Mouse (Mus musculus) left cerebral cortex, adult 8-10 months (tissue): ENCODE results near the gene Kti12. TPM values are rescaled to one million over a fixed set of nuclear protein-coding genes. Genes with fewer than 3 reads are reported as not detected.

Experiments
- DNase-seq, 2 experiments: peaks; one replicate each; pipeline ENCODE4 v3.0.0; 2022; ENCODE audit warnings: low spot score in 2 of 2
- total RNA-seq, 4 experiments: library from RNA; stranded (reverse); gene quantifications; 2 replicates each; pipeline ENCODE4 v1.2.4; 2022

The Kti12 gene
- total RNA-seq: 10 to 100 TPM; 15.0 to 16.4 (median 15.7) TPM

DNA sequence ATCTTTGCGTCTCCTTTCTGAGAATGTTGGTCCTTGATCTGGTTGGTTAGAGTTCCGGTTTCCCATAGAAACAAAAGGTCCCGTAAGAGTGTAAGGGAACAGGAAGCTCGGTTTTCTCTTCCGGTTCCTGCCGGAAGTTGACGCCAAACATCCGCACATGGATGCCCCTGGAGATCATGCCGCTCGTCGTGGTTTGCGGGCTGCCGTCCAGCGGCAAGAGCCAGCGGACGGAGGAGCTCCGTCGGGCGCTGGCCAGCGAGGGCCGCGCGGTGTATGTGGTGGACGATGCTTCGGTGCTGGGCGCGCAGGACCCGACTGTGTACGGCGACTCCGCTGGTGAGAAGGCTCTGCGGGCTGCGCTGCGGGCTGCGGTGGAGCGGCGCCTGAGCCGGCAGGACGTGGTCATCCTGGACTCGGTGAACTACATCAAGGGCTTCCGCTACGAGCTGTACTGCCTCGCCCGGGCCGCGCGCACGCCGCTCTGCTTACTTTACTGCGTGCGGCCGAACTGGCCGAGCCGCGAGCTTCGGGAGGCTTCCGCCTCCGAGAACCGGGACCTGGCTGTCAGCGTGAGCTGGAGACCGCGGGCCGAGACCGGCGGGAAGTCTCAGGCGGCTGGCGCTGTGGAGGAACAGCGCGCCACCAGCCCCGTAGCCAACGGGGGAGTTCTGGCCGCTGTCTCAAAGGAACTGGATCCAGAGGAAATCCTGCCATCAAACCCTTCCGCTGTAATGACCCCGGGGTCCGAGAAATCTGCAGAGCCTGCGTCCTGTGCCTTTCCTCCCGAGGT is at the start of gene Kti12:
Gene Kti12, plus strand, starts transcription at position 71 of the 790 bp plus-strand sequence.
- peak; percentile 69 to 71 for DNase-seq

DNA sequence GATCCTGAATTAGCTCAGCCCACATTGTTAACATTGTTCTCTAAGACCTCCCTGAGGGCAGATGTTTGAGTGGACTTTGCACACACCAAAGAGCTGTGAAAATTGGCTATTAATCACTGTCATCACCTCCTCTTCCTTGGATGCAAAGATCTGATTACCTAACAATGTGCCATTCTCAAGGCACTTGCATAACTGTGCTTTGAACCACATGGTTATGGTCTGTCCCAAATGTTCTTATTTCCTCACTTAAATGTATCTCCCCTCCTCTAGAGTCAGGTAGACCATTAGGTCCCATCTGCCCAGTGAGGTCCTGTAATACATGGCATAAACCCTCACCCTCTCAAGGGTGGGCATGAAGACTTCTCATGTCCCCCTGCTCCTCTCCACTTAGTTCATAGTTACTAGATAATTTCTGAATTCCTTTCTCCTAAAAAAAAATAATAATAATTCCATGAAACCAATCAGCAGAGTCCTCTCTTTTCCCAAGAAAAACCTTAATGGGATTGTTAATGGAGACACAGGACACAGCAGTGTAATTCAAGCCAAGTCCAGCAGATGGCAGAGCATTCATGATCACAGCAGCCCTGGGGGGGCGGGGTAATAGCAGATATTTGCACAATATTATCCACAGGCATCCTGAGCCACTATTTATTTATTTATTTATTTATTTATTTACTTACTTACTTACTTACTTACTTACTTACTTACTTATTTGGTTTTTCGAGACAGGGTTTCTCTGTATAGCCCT is 49.3 kb upstream of the Kti12 start:
- DNase-seq: peak in 1 of 2 experiments; percentile 29

DNA sequence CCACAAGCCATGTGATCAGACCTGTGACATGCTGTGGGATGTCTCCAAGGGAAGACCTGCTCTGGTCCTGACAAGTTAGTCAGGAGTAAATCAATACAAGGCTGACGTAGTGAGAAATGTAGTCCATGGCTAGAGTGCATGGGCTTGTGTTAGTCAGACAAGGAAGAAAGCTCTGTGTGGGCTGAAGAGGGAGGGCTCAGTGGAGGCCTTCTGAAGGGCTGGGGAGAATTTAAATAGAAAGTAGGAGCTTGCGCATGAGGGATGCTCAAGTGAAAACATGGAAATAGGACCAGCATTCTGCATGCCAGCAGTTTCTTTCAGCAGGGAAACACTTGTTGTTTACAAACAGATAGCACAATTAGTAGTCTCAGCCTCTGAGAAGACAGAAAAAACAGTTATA is 44.0 kb upstream of the Kti12 start:
- no peak for DNase-seq

DNA sequence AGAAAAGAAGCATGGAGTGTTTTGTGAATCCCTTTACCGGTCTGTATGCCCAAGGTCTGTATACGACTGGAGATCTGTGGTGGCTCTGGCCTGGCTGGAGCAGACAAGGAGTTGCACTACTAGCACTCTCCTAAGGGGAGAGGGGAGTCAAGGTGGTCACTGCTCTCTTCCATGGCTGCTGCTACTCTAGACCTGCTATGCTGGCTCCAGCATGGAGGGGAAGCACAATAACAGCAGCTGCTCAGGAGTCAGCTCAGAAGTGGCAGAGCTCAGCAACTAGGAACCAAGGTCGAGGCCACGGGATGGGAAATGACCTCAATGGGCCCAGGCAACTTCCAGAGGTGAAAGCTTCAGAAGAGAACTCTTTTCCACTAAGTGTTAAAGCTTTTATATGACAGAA is 36.4 kb upstream of the Kti12 start:
- no peak for DNase-seq

DNA sequence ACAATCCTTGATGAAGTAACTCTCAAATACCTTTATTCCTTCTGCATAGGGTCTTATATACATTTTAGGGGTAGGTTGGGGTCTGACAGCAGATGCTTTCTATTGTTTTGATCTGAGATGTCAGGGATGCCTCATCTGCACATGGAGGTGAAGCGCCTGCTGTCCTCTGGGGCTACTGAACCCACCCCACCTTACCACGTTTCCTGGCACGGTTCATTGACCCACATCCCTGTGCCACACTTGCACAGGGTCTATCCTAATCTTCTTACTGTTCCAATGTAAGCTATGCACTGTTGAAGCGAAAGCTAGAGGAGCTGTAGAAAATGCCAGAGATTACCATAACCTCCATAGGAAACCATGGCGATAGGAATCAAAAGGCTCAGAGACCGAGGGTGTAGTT is 36.0 kb upstream of the Kti12 start:
- DNase-seq: no peak

DNA sequence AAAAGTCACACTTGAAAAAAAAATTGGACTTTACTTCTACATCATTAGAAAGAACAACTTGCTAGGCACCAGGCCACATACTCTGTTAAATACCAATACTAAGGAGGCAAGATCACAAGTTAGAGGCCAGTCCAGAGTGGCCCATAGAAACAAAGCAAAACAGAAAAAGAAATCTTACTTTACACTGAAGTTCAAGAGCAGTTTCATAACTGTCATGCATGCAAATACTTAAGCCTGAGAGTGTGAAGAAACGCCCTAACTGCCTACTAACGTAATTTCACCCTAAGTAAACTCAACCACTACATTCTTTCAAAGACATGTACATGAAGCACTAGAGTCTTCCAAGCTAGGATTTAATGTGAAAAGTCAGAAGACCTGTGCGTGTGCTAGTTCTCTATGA is 21.9 kb upstream of the Kti12 start:
- no peak for DNase-seq

DNA sequence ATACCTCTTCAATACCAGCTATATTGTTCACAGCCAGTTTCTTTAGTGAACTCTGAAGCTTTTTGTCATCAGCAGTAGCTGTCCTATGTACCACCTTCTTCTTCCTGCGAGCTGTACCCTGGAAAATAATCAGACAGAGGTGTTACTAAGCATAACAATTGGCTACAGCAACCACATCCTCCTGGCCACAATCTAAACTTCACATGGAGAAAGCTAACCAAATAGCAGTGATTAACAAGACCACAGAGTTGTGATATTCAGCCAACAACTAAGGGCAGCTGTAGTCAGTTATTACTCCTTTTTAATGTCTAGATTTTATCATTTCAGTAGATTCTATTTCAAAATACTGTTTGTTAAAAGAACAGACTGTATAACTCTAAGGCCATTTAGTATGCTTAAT is 21.5 kb upstream of the Kti12 start:
- DNase-seq: no peak

DNA sequence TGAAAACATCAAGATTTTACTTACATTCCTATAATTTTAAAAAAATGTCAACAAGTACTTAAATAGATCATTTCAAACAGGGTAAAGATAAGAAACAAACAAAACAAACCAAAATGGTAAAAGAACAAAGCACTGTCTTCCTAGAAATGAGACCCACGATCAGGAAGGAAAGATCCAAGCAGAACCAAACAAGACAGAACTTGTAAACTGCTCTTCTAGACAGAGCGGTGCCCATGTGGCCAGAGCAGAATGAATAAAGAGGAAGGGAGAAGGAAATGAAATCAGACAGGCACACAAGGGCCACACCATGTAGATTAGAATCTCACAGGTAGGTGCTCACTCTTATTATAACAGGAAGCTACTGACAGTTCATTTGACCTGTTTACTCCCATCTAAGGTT is 20.9 kb upstream of the Kti12 start:
- DNase-seq: no peak

DNA sequence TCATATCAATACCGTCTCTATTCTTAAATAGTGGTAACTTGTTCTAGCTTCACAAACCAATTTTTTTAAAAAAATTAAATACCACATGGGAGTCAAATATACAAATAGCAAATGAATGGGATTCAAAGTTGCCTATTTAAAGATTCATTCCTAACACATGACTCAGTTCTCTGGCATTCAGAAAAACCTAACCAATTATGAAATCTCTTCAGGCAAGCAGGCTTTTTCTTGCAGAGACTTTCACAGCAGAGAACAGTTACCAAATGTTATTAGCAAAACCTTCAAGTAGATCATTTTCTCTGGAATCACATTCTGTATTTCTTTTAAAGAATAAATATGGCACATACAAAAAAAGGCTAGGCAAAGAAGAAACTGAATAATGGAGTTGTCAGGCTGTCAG is 16.9 kb upstream of the Kti12 start:
- no peak for DNase-seq

DNA sequence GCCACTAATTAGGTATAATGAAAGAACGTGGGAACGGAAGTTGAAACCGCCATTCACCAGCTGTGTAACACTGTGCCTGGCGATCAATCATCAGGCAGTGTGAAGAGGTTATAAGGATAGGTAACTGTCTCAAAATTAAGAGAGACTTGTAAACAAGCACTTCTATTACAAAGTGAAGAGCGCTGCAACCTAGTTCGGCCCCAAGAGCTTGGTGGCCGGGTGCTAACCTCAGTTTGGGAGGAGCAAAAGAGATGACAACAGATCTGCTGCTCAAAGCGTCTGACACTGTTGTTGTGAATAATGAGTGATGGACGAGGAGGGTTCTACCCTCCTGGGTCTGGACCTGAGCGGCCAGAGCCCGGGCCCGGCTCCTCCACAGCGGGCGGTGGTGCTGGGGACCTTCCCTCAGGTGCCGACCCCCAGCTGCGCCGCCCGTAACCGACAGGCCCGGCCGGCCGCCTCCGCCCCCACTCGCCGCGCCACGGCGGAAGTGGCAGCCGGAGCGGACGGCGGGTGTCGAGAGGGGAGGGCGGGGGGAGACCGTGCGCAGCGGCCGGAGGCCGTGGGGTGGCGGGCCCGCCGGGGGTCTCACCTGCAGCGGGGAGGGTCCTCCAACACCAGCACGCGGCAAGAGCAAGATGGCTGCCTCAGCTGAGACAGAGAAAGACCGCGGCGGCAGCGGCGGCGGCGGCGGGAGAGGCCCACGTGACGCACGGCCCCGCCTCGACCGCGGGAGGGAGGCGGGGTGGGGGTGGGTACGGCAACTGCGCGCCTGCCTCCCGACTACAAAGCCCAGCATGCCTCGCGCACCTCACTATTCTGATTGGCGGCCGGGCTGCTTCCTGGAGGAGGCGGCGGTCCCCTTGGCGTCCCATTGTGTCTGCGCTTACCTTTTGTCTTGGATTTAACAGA is 14.4 kb upstream of the Kti12 start, which contains the start of gene Btf3l4:
Gene Btf3l4, minus strand, starts transcription at position 699 of the 912 bp plus-strand sequence.
- DNase-seq: peak; percentile 75 to 91

DNA sequence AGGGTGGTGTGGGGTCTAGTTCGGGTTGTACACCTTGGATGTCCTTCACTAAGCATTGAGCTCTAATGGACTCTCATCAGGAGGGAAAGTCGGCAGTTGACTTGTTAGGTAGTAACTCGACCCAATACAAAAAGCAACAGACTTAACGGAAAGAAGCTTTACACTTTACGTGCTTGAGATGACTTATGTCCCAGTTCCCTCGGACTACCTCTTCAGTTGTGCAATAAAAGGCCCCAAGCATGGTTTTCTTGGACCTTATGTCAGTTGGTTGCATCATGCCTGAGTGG is 13.8 kb upstream of the Kti12 start:
- no peak for DNase-seq

DNA sequence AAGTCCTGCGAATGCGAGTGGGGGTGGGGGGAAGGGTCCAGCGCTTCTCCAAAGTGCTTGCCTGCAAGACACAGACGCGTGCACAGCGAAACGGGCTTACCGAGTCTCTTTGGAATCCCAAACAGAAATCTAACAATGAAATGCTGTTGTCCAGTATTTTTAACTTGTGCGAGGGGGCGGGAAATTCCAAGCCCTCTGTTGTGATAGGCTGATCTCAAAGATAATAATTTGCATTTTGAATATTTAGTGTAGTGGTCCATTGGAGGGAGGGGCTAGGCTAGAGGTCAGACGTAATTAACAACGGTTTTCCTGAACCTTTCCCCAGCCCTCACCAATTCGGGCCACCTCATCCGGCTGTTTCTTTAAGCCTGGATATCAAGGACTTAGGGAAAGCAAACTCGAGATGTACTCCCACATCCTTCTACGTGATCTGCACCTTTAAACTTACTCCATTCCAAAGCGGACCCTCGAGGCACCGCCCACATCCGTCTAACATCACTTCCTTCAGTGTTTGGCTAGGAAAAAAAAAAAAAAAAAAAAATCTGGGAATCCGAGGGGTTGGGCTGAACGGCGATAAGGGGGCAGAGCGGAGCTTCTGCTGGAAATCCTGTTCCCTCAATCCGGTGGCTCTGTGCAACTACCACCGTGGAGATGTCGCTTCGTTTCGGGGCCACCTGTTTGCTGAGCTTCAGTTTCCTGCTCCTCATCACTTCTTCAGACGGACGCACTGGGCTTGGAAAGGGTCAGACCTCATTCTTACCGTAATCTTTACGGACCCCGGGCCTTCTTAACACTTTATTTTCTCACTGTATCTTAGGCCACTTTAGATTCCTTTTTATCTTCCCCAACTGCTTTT is 13.2 kb upstream of the Kti12 start, which contains the start of gene Txndc12:
Gene Txndc12, plus strand, starts transcription at position 487 of the 856 bp plus-strand sequence.
- peak; percentile 67 to 80 for DNase-seq

DNA sequence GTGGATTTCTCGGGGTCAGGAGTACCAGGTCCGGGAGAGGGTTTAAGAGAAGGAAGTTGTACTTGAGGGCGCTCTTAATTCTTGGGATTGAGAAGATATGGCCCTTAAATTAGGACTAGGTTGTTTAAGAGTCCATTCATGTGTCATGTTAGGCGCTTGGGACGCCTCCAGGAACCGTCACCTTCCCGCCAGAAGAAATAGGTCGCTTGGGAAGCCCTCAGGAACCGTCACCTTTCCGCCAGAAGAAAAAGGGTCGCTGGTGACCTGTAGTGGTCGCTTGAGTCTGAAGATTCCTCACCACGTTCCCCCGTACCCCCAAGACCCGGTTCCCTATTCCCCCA is 12.6 kb upstream of the Kti12 start:
- DNase-seq: no peak

DNA sequence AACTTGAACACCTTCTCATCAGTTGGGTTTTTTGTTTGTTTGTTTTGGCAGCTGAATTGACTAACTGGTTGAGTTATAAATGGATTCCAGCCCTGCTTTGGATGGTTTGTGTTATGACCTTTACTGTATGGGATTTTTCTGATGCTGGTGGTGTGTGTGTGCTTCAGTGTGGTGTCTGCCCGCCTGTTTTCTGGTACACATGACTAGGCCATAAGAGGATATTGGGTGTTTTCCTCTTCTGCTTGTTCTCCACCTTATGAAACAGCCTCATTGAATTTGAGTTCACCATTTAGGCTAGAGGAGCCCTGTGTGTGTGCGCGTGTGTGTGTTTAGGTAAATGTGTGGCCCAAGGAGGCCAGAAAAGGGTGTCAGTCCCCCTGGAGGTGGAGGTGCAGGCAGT is 12.1 kb upstream of the Kti12 start:
- DNase-seq: no peak

DNA sequence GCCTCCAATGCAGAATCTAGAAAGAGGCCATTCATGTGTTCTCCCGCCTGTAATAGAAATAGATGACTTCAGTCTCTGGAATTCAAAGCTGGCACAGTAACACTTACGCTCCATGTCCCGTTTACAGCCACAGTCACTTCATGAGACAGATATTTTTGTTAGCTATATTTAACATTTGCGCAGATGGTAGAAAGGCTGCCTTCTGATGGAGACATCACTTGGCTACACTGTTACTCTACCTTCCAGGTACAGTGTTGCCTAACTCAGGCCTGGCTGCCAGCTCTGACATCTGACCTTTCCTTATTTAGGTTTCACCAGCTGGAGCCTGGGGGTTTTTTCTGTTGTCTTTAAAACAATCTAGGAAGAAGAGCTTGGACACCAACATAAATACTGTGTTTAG is 9.6 kb upstream of the Kti12 start:
- peak in 1 of 2 experiments; percentile 48 for DNase-seq

DNA sequence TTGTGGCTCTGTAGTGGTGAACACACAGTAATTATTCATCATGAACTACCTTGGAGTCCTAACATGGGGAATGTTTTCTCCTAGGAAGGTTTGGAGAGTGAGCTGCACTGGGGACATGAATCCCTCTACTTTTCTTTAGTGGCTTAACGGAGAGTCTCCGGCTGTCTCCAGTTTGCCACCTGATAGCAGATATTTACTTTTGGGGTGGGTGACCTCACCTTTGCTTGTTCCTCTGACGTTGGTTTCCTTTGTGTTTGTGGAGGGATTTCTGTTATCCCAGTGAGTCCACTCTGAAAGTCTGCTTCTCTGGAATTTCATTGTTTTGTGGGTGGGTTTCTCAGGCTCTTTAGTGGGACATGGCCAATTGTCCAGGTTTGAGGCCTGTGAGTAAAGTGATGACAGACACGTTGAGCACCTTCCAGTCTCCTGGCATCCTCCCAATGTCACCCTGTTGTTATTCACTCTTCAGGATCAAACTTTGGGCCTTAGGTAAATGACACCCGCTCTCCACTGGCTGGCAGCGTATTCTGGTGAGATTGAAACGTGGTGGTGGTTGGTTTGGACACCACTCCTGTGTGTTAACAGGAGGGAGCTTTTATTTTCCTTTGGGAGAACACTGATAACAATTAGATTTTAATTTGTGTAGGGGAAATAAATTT is 5.5 kb upstream of the Kti12 start:
- no peak for DNase-seq

DNA sequence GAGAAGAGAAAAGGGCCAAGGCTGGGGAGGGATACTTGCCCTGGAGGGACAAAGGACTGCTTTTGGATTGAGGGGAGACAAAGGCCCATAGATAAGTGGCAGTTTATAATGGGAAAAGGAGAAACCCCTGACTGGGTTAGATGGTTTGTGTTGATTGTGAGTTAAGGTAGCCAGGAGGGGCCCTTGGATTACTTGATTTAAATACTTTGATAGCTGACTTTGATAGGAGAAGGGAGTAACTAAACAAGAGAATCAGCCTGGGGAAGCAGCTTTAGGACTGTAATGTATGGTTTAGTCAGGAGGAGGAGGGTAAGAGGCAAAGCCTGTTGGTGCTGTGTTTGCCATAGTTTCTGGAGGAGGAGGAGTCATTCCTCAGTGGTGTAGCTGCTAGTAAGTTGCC is 4.2 kb upstream of the Kti12 start:
- no peak for DNase-seq

DNA sequence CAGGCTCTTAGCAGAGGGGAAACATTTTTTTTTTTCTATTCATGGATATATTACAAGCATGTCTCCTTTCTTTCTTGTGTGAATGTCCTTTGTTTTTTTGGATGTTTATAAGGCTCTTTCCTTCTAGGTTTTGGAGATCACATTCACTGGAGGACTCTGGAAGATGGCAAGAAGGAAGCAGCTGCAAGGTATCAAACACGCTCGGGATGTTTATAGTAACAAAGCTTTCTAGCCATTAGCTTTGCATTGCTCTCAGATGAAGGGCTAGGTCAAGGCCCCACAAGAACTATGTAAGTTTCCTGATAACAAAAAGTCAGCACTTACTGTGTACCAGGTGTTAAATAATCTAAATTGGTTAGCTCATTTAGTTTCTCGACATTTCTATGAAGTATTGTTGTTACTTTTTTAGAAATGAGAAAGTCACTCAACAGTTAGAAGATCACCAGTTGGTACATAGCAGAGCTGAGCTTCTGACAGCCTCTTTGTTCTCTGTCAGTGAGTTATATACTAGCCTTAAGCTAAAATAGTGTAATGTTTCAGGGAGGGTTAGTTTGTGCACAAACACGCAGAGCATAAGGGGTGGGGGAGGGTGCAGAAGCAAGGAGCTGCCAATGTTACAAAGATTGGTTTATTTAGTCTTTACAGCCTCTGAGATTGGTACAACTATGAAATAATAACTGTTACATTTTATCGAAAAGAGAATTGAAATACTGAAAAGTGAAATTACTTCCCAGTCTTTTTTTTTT is 1.6 kb upstream of the Kti12 start:
- no peak for DNase-seq

DNA sequence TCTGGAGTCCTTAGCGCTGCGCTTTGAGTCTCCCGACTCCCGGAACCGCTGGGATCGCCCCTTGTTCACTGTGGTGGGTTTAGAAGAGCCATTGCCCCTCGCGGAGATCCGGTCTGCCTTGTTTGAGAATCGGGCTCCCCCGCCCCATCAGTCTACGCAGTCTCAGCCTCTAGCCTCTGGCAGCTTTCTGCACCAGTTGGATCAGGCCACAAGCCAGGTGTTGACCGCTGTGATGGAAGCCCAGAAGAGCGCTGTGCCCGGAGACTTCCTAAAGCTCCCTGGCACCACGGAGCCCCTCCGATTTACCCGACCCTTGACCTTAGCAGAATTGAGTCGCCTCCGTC is 892 bp downstream of the Kti12 start, which contains the start of gene A730015C16Rik:
Gene A730015C16Rik, minus strand, starts transcription at position 115 of the 344 bp plus-strand sequence.
- no peak for DNase-seq

DNA sequence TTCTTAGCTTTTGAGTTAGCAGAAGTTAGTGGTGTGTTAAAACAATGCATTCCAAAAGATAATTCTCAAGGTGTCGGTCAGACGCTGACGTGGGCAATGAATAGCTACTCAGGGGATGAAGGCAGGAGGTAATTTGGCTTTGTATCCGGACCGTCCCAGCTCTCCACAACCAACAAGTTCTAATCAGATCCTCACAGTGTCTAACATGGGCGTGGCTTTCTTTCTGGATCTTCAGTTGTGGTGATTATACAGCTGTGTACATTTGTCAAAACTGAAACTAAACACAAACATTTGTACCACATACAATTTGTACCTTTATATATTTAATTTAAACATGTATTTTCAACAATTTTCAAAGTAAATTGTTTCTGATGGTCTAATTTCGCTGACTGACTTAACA is 19.2 kb downstream of the Kti12 start:
- DNase-seq: no peak
